Mouse (Mus musculus): ENCODE measurements around the gene Clns1a.

DNA sequence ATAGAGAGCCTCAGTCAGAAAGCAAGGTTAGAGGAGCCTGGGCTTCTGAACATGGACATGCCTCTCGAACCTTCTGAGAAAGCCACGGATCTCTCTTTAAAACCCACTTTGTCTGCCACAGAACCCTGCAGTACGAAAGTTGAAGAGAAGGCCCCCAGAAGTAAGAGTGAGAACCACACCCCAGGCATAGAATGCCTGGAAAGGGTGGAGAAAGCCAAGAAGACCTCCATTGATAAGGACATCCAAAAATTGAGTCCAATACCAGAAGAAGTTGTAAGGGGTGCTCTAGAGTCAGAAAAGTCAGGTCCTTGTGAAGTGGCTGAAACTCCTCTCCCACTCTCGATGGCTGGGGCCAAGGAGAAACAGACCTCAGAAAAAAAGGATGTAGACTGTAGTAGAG is 34.8 kb upstream of the Clns1a start:
- TF ChIP-seq CTCF (IDR thresholded peaks at IDR 0.05; ENCODE audit: extremely low read depth, insufficient read depth, low read length) (no peak), POLR2A (IDR thresholded peaks at IDR 0.05; ENCODE audit: extremely low read depth, insufficient read depth, low read length) (no peak)
